Mouse (Mus musculus) spleen, embryonic (tissue): ENCODE results near the gene Cdkn2a.

Experiments used
- CTCF ChIA-PET: fragments of 350-600 bp; sonication (Branson Sonifier 250); formaldehyde crosslinking; loops from one replicate; lab custom pipeline; 2022; lab: Charles Lee

Cdkn2a gene

GRCm38 (mm10) chr4:89294486-89295440 lies at the start of gene Cdkn2a:
TSS of gene Cdkn2a (minus strand) at chr4:89294653.
- CTCF ChIA-PET, result interaction anchor here (0.7 kb wide), 1 partner anchor 22 kb away, joined by 3 read pairs; no protein-coding TSS in a partner anchor

- CTCF ChIA-PET, result no interaction called here
These were observed 19.0 kb upstream of the Cdkn2a start for GRCm38 (mm10) chr4:89313461-89313860.

- CTCF ChIA-PET, result interaction anchor here (0.6 to 0.7 kb wide), 4 partner anchors 9 to 471 kb away, joined by 3 to 15 read pairs (median 4); no protein-coding TSS in a partner anchor
These were observed 16.2 kb upstream of the Cdkn2a start, which contains the start of gene Cdkn2b for GRCm38 (mm10) chr4:89310491-89311254. TSS of gene Cdkn2b (minus strand) at chr4:89311039.

GRCm38 (mm10) chr4:89309996-89310395 lies 15.5 kb upstream of the Cdkn2a start:
- CTCF ChIA-PET, result no interaction called here

GRCm38 (mm10) chr4:89308001-89308400 lies 13.5 kb upstream of the Cdkn2a start:
- CTCF ChIA-PET, result no interaction called here

- CTCF ChIA-PET, result no interaction called here
These were observed 12.4 kb upstream of the Cdkn2a start for GRCm38 (mm10) chr4:89306798-89307365.

GRCm38 (mm10) chr4:89305691-89306090 lies 11.2 kb upstream of the Cdkn2a start:
- CTCF ChIA-PET, result no interaction called here

GRCm38 (mm10) chr4:89303281-89303995 lies 9.0 kb upstream of the Cdkn2a start:
- CTCF ChIA-PET, result no interaction called here

GRCm38 (mm10) chr4:89302129-89302528 lies 7.7 kb upstream of the Cdkn2a start:
- CTCF ChIA-PET, result interaction anchor here (0.6 kb wide), 2 partner anchors 9 to 150 kb away, joined by 10 to 15 read pairs; partner anchors contain the start of gene Cdkn2b

GRCm38 (mm10) chr4:89299721-89300120 lies 5.3 kb upstream of the Cdkn2a start:
- CTCF ChIA-PET, result no interaction called here

GRCm38 (mm10) chr4:89295441-89296220 lies 1.2 kb upstream of the Cdkn2a start:
- CTCF ChIA-PET, result no interaction called here

GRCm38 (mm10) chr4:89294091-89294485 lies 365 bp downstream of the Cdkn2a start:
- CTCF ChIA-PET, result interaction anchor here (0.7 kb wide), 1 partner anchor 21 kb away, joined by 3 read pairs; no protein-coding TSS in a partner anchor

GRCm38 (mm10) chr4:89293516-89293915 lies 937 bp downstream of the Cdkn2a start:
- CTCF ChIA-PET, result no interaction called here

- CTCF ChIA-PET, result no interaction called here
These were observed 5.4 kb downstream of the Cdkn2a start for GRCm38 (mm10) chr4:89289028-89289427.

GRCm38 (mm10) chr4:89286566-89286965 lies 7.9 kb downstream of the Cdkn2a start:
- CTCF ChIA-PET, result no interaction called here

GRCm38 (mm10) chr4:89285688-89286087 lies 8.8 kb downstream of the Cdkn2a start:
- CTCF ChIA-PET, result no interaction called here

GRCm38 (mm10) chr4:89282661-89283060 lies 11.8 kb downstream of the Cdkn2a start:
- CTCF ChIA-PET, result interaction anchor here (0.6 kb wide), 1 partner anchor 143 kb away, joined by 3 read pairs; no protein-coding TSS in a partner anchor

GRCm38 (mm10) chr4:89282036-89282566 lies 12.4 kb downstream of the Cdkn2a start:
- CTCF ChIA-PET, result no interaction called here

- CTCF ChIA-PET, result no interaction called here
These were observed 13.2 kb downstream of the Cdkn2a start for GRCm38 (mm10) chr4:89281236-89281635.

GRCm38 (mm10) chr4:89279641-89280040 lies 14.8 kb downstream of the Cdkn2a start:
- CTCF ChIA-PET, result no interaction called here
